18 mouse cellular contexts compared by ENCODE assay signal in genomic region chr1:65757951-65758350, GRCm38 (mm10).
DNase-seq lines count a peak whose midpoint lies in the region; ATAC-seq and TF ChIP-seq lines count a peak whose summit lies in the region.
"Had no signal": no experiment of that assay in that cellular context is flagged by ENCODE, and none has a peak within 500 bp of the region (broad histone marks: within the 10 kb centered on the region; RNA-seq: fewer than 3 reads in every experiment).

No protein-coding gene starts in this region.

- no peak for TF ChIP-seq EP300 in stomach, postnatal 0 days (optimal IDR thresholded peaks at IDR 0.05)

- H3K9ac ChIP-seq in forebrain, embryonic 14.5 days (ENCODE audit: low read length) = no peak overlapping the region
- H3K9ac ChIP-seq in forebrain, embryonic 11.5 days (ENCODE audit: low read length) = no peak overlapping the region
- H3K9ac ChIP-seq in kidney, embryonic 16.5 days (replicated peaks; ENCODE audit: low read length) = no peak overlapping the region
- no peak overlapping the region for H3K9ac ChIP-seq in stomach, postnatal 0 days (ENCODE audit: low read length)
- no peak overlapping the region for H3K9ac ChIP-seq in hindbrain, embryonic 11.5 days (ENCODE audit: low read depth, low read length)
- H3K9ac ChIP-seq: forebrain, embryonic 15.5 days; liver, embryonic 15.5 days had no signal

- ATAC-seq in forebrain, embryonic 14.5 days = no peak
- no peak for ATAC-seq in forebrain, embryonic 11.5 days (replicated peaks; ENCODE audit: low FRiP score)
- peak; percentile 39; the same call in 1 of the 2 replicates for ATAC-seq in kidney, embryonic 16.5 days (ENCODE audit: low FRiP score, low TSS enrichment)
- no peak for ATAC-seq in stomach, postnatal 0 days (ENCODE audit: low FRiP score, low TSS enrichment)
- ATAC-seq in hindbrain, embryonic 11.5 days (ENCODE audit: low FRiP score) = no peak
- ATAC-seq: activated CD4-positive, CD25-positive, alpha-beta regulatory T cell, adult 4 months; forebrain, embryonic 15.5 days; Patski had no signal

- TF ChIP-seq CTCF in stomach, postnatal 0 days (IDR thresholded peaks at IDR 0.05; ENCODE audit: low read depth) = no peak

- no peaks in the 10 kb centered on the region for H3K36me3 ChIP-seq in forebrain, embryonic 14.5 days (ENCODE audit: control insufficient read depth, insufficient read depth, low read length)
- H3K36me3 ChIP-seq in forebrain, embryonic 11.5 days (ENCODE audit: control insufficient read depth, insufficient read depth, low read length) = no peaks in the 10 kb centered on the region
- no peaks in the 10 kb centered on the region for H3K36me3 ChIP-seq in kidney, embryonic 16.5 days (ENCODE audit: insufficient read depth, low read length)
- H3K36me3 ChIP-seq in stomach, postnatal 0 days (ENCODE audit: control insufficient read depth, insufficient read depth, low read length) = no peaks in the 10 kb centered on the region
- H3K36me3 ChIP-seq in hindbrain, embryonic 11.5 days (ENCODE audit: control insufficient read depth, insufficient read depth, low read length) = no peaks in the 10 kb centered on the region
- H3K36me3 ChIP-seq: embryonic facial prominence, embryonic 10.5 days; forebrain, embryonic 15.5 days; liver, embryonic 15.5 days had no signal

- WGBS in forebrain, embryonic 14.5 days = 83% methylated on average over 2 of the region's 2 CpGs
- WGBS in forebrain, embryonic 11.5 days = 97% methylated on average over 2 of the region's 2 CpGs
- WGBS in kidney, embryonic 16.5 days = 61% methylated on average over 2 of the region's 2 CpGs
- 52% methylated on average over 2 of the region's 2 CpGs for WGBS in stomach, postnatal 0 days
- WGBS in hindbrain, embryonic 11.5 days = 92% methylated on average over 2 of the region's 2 CpGs

- H3K27ac ChIP-seq in forebrain, embryonic 14.5 days (ENCODE audit: low read depth, low read length) = no peak overlapping the region
- H3K27ac ChIP-seq in forebrain, embryonic 11.5 days (ENCODE audit: low read depth, low read length) = no peak overlapping the region
- no peak overlapping the region for H3K27ac ChIP-seq in kidney, embryonic 16.5 days (ENCODE audit: low read length)
- no peak overlapping the region for H3K27ac ChIP-seq in stomach, postnatal 0 days (replicated peaks)
- no peak overlapping the region for H3K27ac ChIP-seq in hindbrain, embryonic 11.5 days (ENCODE audit: low read depth, low read length)
- H3K27ac ChIP-seq: embryonic facial prominence, embryonic 10.5 days; forebrain, embryonic 15.5 days; layer of hippocampus, adult 2 months; liver, embryonic 15.5 days had no signal

- no peak overlapping the region for H3K4me2 ChIP-seq in forebrain, embryonic 14.5 days (ENCODE audit: low read length)
- H3K4me2 ChIP-seq in forebrain, embryonic 11.5 days (ENCODE audit: low read depth, low read length, severe bottlenecking) = no peak overlapping the region
- no peak overlapping the region for H3K4me2 ChIP-seq in kidney, embryonic 16.5 days (replicated peaks; ENCODE audit: low read depth, low read length)
- no peak overlapping the region for H3K4me2 ChIP-seq in stomach, postnatal 0 days (replicated peaks; ENCODE audit: low read depth)
- no peak overlapping the region for H3K4me2 ChIP-seq in hindbrain, embryonic 11.5 days (replicated peaks; ENCODE audit: low read depth, low read length)
- H3K4me2 ChIP-seq: forebrain, embryonic 15.5 days; heart, embryonic 11.5 days; liver, embryonic 15.5 days had no signal

- H3K4me3 ChIP-seq in forebrain, embryonic 14.5 days (ENCODE audit: low read depth, low read length) = no peak overlapping the region
- H3K4me3 ChIP-seq in forebrain, embryonic 11.5 days (ENCODE audit: low read depth, low read length) = no peak overlapping the region
- H3K4me3 ChIP-seq in kidney, embryonic 16.5 days (ENCODE audit: low read length) = no peak overlapping the region
- no peak overlapping the region for H3K4me3 ChIP-seq in stomach, postnatal 0 days (ENCODE audit: low read depth, low read length)
- H3K4me3 ChIP-seq in hindbrain, embryonic 11.5 days (ENCODE audit: low read depth, low read length) = no peak overlapping the region
- H3K4me3 ChIP-seq: embryonic facial prominence, embryonic 10.5 days; forebrain, embryonic 15.5 days; layer of hippocampus, adult 2 months; liver, embryonic 15.5 days had no signal

- DNase-seq in forebrain, embryonic 14.5 days (ENCODE audit: low spot score) = peak; percentile 4
- no peak for DNase-seq in forebrain, embryonic 11.5 days (ENCODE audit: low spot score)
- DNase-seq in lung, postnatal 10 days = peak; percentile 2
- DNase-seq in lung, postnatal 4 days = no peak
- DNase-seq in stomach, postnatal 0 days (ENCODE audit: low spot score) = peak; percentile 14
- DNase-seq in hindbrain, embryonic 11.5 days (ENCODE audit: low spot score) = no peak
- DNase-seq: heart, postnatal 14 days; lung, postnatal 14 days; right cerebral cortex, postnatal 4 days; thymus, postnatal 4 days had no signal

- H3K4me1 ChIP-seq in forebrain, embryonic 14.5 days (ENCODE audit: control insufficient read depth, insufficient read depth, low read length) = no peaks in the 10 kb centered on the region
- no peaks in the 10 kb centered on the region for H3K4me1 ChIP-seq in forebrain, embryonic 11.5 days (replicated peaks; ENCODE audit: control insufficient read depth, insufficient read depth, low read length)
- no peaks in the 10 kb centered on the region for H3K4me1 ChIP-seq in kidney, embryonic 16.5 days (ENCODE audit: insufficient read depth, low read length)
- no peaks in the 10 kb centered on the region for H3K4me1 ChIP-seq in stomach, postnatal 0 days (replicated peaks; ENCODE audit: control insufficient read depth, insufficient read depth)
- no peaks in the 10 kb centered on the region for H3K4me1 ChIP-seq in hindbrain, embryonic 11.5 days (replicated peaks; ENCODE audit: control insufficient read depth, insufficient read depth, low read length)
- H3K4me1 ChIP-seq: embryonic facial prominence, embryonic 10.5 days; forebrain, embryonic 15.5 days; liver, embryonic 15.5 days had no signal

- H3K9me3 ChIP-seq in forebrain, embryonic 14.5 days (replicated peaks; ENCODE audit: control insufficient read depth, low read length) = no peaks in the 10 kb centered on the region
- H3K9me3 ChIP-seq in forebrain, embryonic 11.5 days (ENCODE audit: control insufficient read depth, low read length) = no peaks in the 10 kb centered on the region
- no peaks in the 10 kb centered on the region for H3K9me3 ChIP-seq in kidney, embryonic 16.5 days (ENCODE audit: low read length)
- H3K9me3 ChIP-seq in stomach, postnatal 0 days (ENCODE audit: control insufficient read depth, low read length) = no peaks in the 10 kb centered on the region
- no peaks in the 10 kb centered on the region for H3K9me3 ChIP-seq in hindbrain, embryonic 11.5 days (ENCODE audit: control insufficient read depth, low read length)
- H3K9me3 ChIP-seq: embryonic facial prominence, embryonic 10.5 days; forebrain, embryonic 15.5 days; liver, embryonic 15.5 days had no signal

- H3K27me3 ChIP-seq in forebrain, embryonic 14.5 days (replicated peaks; ENCODE audit: control insufficient read depth, insufficient read depth, low read length) = no peaks in the 10 kb centered on the region
- no peaks in the 10 kb centered on the region for H3K27me3 ChIP-seq in forebrain, embryonic 11.5 days (ENCODE audit: control insufficient read depth, insufficient read depth, low read length)
- no peaks in the 10 kb centered on the region for H3K27me3 ChIP-seq in kidney, embryonic 16.5 days (ENCODE audit: insufficient read depth, low read length)
- no peaks in the 10 kb centered on the region for H3K27me3 ChIP-seq in stomach, postnatal 0 days (ENCODE audit: control insufficient read depth, insufficient read depth, low read length)
- H3K27me3 ChIP-seq in hindbrain, embryonic 11.5 days (ENCODE audit: control insufficient read depth, insufficient read depth, low read length) = no peaks in the 10 kb centered on the region
- H3K27me3 ChIP-seq: forebrain, embryonic 15.5 days; liver, embryonic 15.5 days; Patski had no signal

Comparison
In these comparisons a context has a peak if more than half of its experiments do, and no peak if none do; other contexts are left out.
1. DNase-seq: peak in forebrain, embryonic 14.5 days (single experiment), lung, postnatal 10 days (single experiment) and stomach, postnatal 0 days (single experiment); none in forebrain, embryonic 11.5 days (single experiment), lung, postnatal 4 days (0 of 2) and hindbrain, embryonic 11.5 days (single experiment).